Mouse (Mus musculus) testis, adult 2 months (tissue): ENCODE measurements around the gene Ndufaf3. TPM values are rescaled to one million over a fixed set of nuclear protein-coding genes. Genes with fewer than 3 reads are reported as not detected.

Experiments used
- H3K27ac ChIP-seq: fragments of 200-500 bp; 2 replicates; pipeline ENCODE4 v1.5.1; 2012; ENCODE audit warnings: low read depth, low read length; ENCODE audit not compliant: control insufficient read depth, insufficient read depth
- H3K27me3 ChIP-seq: fragments of 200-500 bp; 2 replicates; pipeline ENCODE4 v1.6.1; 2012; ENCODE audit warnings: mild to moderate bottlenecking, low read length, moderate library complexity; ENCODE audit not compliant: control insufficient read depth, insufficient read depth
- H3K36me3 ChIP-seq: fragments of 200-500 bp; 2 replicates; pipeline ENCODE4 v1.6.1; 2012; ENCODE audit warnings: mild to moderate bottlenecking, low read length; ENCODE audit not compliant: control insufficient read depth, insufficient read depth
- H3K4me1 ChIP-seq: fragments of 200-500 bp; 2 replicates; pipeline ENCODE4 v1.6.1; 2012; ENCODE audit warnings: low read length; ENCODE audit not compliant: control insufficient read depth, insufficient read depth
- H3K4me3 ChIP-seq: fragments of 200-500 bp; 2 replicates; pipeline ENCODE4 v1.5.1; 2012; ENCODE audit warnings: low read depth, mild to moderate bottlenecking, low read length, moderate library complexity, mixed read lengths; ENCODE audit not compliant: control insufficient read depth
- CTCF ChIP-seq: fragments of 200-500 bp; IDR thresholded peaks from 2 replicates; pipeline ENCODE4 v1.5.1; 2012; ENCODE audit warnings: low read depth, mild to moderate bottlenecking, inconsistent platforms, low read length, moderate library complexity; ENCODE audit not compliant: control insufficient read depth, insufficient read depth, insufficient replicate concordance
- POLR2A ChIP-seq: fragments of 200-500 bp; IDR thresholded peaks from 2 replicates; pipeline ENCODE4 v1.6.1; 2012; ENCODE audit warnings: low read depth, mild to moderate bottlenecking, inconsistent platforms, low read length, moderate library complexity; ENCODE audit not compliant: control insufficient read depth
- polyA plus RNA-seq: library from polyadenylated mRNA; depleted of rRNA; stranded (reverse); fragments of >200 nt; gene quantifications from 2 replicates; pipeline ENCODE4 v1.2.3, GENCODE M21; 2012

Gene Ndufaf3
- polyA plus RNA-seq, 1 experiment: 347 TPM

- H3K4me3 ChIP-seq: peak overlapping the region; percentile 93
- no peaks in the 10 kb centered on the region; the same call in 1 of the 2 replicates for H3K36me3 ChIP-seq
- peak overlapping the region; percentile 83 for H3K27ac ChIP-seq
- peaks cover 20% of the 10 kb centered on the region for H3K4me1 ChIP-seq
- TF ChIP-seq CTCF (no peak), POLR2A (no peak)
- H3K27me3 ChIP-seq: no peaks in the 10 kb centered on the region
Observed at GRCm38 (mm10) chr9:108577934-108578544, 10.8 kb upstream of the Ndufaf3 start.

DNA sequence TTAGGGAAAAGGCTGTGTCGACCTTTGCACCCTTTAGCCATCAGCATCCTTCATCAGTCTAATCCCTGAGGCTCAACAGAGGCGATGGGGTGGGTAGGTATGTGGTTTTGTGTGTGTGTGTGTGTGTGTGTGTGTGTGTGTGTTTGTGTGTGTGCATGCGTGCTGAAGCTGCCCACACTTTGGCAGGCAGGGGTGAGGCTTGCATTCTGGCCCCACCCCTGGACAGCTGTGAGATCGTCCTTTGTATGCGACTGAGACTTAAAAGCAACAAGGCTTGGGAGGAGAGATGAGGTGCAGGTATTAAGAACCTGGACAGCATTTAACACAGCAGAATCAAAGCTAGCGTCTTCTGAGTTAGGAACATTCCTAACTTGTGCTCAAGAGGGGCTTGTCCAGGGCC is 9.8 kb upstream of the Ndufaf3 start:
- Histone ChIP-seq H3K27me3 (no peaks in the 10 kb centered on the region), H3K4me3 (no peak overlapping the region), H3K27ac (no peak overlapping the region), H3K36me3 (no peaks in the 10 kb centered on the region; the same call in 1 of the 2 replicates), H3K4me1 (peaks cover 20% of the 10 kb centered on the region)
- TF ChIP-seq POLR2A (no peak), CTCF (no peak)

DNA sequence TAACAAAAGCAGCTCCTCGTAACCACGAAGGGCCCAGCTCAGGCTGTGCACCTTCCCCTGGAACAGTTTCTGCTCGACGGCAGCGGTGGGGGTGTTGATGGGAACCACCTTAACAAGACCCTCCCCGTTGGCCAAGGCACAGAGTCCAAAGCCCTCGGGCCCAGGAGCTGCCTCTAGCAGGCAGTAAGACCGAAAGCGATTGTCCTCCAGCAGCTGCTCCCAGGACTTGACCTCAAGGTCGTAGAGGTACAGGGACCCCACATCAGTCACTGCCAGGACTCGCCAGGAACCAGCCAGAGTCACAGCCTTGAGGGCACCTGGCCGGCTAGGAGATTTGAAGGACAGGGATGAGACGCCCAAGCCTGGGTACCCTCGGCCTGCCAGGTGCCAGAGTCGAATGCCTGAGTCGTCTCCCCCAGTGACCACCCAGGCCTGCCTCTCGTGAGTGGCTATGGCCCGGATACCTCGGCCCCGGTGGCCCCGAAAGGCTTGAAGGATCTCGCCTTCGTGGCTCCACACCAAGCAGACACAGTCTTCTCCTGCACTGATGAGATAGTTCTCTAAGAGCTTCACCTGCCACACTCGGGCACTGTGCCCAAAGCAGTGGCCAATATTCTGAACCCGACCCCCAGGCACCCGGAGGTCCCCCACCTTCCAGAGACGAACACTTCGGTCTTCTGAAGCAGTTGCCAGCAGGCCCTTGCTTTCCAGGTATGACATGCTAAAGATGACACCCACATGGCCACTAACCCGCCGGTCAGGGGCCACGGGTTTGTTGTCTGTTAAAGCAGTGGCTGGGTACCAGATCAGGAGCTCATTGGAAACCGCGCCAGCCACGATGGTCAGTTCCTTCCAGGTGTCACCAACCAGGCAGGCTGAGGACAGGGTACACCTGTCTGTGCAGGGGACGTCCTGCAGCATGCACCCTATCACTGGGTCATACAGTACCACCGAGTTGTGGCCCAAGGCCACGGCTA is 8.4 kb upstream of the Ndufaf3 start:
- no peaks in the 10 kb centered on the region; the same call in none of the 2 replicates for H3K36me3 ChIP-seq
- TF ChIP-seq POLR2A (no peak), CTCF (no peak)
- no peak overlapping the region for H3K4me3 ChIP-seq
- peaks cover 24% of the 10 kb centered on the region for H3K4me1 ChIP-seq
- H3K27ac ChIP-seq: no peak overlapping the region
- no peaks in the 10 kb centered on the region for H3K27me3 ChIP-seq

- peaks cover 31% of the 10 kb centered on the region for H3K4me1 ChIP-seq
- no peaks in the 10 kb centered on the region for H3K27me3 ChIP-seq
- no peak overlapping the region for H3K27ac ChIP-seq
- H3K36me3 ChIP-seq: no peaks in the 10 kb centered on the region; the same call in none of the 2 replicates
- TF ChIP-seq POLR2A: no peak
- no peak for TF ChIP-seq CTCF
- no peak overlapping the region for H3K4me3 ChIP-seq
Observed at GRCm38 (mm10) chr9:108574921-108575320, 7.7 kb upstream of the Ndufaf3 start.

DNA sequence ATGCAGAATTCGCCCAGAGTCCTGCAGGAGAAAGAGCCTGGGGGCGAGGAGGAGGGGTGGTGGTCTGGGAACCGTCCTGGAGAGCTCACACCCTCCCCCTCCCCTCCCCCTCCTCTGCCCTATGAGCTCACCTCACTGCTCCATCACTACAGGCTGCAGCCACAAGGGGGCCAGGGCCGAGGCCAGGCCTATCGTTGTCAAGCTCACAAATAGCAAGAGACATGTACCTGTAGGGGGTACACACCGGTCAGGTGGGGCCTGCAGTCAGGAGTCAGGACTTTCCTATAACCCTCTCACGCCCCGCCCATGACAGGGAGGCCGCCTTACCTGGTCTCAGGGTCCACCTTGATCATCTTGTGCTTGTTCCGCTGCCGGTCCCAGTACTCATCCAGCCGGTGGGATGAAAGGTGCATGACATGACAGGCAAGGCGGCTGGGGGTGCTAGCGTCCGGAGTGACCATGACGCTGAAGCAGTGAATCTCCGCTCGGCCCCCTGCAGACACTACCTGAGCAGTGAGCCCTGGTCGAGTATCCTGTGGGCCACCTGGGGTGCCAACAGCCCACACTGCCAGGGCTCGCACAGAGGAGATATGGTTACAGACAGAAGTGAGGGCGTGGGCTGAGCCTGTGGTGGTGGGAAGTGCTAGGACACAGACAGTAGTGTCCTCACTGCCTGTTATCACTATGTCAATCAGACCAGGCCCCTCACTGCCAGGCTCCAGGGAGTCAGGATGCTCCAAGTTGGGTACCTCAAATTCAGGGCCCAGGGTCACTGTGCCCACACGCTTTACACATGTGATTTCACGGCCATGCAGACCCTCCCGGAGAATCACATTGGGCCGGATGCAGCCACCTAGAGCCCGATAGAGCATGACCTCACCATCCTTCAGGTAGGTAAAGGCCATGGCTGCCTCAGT is 6.8 kb upstream of the Ndufaf3 start:
- no peaks in the 10 kb centered on the region for H3K27me3 ChIP-seq
- TF ChIP-seq CTCF (no peak), POLR2A (no peak)
- peaks cover 23% of the 10 kb centered on the region for H3K4me1 ChIP-seq
- no peak overlapping the region for H3K27ac ChIP-seq
- no peak overlapping the region for H3K4me3 ChIP-seq
- H3K36me3 ChIP-seq: no peaks in the 10 kb centered on the region; the same call in none of the 2 replicates

DNA sequence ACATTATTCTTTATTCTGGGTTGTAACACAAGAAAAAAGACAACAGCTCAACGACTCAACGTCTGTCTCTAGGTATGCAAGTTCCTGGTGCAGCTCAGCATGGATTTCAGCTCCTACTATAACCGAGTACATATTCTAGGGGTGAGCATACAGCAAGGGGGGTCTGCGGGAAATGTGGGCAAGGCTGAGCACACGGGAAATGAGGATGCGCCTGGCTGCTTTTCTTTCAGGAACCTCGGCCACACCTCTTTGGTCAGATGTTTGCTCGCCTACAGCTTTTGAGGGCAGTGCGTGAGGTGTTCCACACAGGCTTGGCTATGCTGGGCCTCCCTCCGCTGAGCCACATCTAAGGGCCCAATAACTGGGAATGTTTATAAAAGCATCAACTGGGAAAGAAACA is 5.1 kb upstream of the Ndufaf3 start:
- Histone ChIP-seq H3K4me1 (peaks cover 19% of the 10 kb centered on the region), H3K27ac (no peak overlapping the region), H3K27me3 (no peaks in the 10 kb centered on the region), H3K36me3 (no peaks in the 10 kb centered on the region; the same call in none of the 2 replicates), H3K4me3 (no peak overlapping the region)
- TF ChIP-seq CTCF: no peak
- no peak for TF ChIP-seq POLR2A

DNA sequence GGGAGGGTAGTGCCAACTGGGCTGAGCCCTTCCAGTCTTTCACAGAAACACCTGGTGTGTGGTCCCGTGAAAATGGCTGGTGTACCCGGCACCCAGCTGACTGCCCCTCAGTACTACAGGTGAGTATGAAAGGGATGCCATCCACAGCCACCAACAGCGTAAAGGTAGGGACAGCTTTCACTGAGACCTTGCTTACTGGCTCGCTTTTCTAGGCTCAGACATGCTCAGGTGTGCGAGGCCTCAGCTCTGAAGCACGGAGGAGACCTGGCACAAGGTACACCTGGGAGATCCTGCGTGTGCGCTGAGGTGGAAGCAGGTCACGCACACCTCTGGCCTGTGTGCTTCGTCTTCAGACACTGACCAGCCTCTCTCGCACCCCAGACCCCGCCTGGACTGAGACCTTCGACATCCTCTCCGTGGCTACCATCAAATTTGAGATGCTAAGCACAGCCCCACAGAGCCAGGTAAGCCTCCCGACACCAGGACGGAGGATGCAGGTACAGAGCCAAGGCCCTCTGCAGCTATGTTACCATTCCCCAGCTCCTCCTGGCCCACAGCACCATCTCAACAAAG is 4.3 kb upstream of the Ndufaf3 start:
- no peaks in the 10 kb centered on the region for H3K27me3 ChIP-seq
- peak overlapping the region; percentile 98 for H3K4me3 ChIP-seq
- TF ChIP-seq POLR2A: no peak
- peak; percentile 1; the same call in 1 of the 2 replicates for TF ChIP-seq CTCF
- H3K36me3 ChIP-seq: no peaks in the 10 kb centered on the region; the same call in none of the 2 replicates
- H3K4me1 ChIP-seq: peaks cover 17% of the 10 kb centered on the region
- H3K27ac ChIP-seq: no peak overlapping the region
